Mouse (Mus musculus): ENCODE data around the gene Brf1. TPM values are rescaled to one million over a fixed set of nuclear protein-coding genes. Genes with fewer than 3 reads are reported as not detected.

The Brf1 gene
- 58.6 and 75.9 TPM in 2 replicates for total RNA-seq (2017)

DNA sequence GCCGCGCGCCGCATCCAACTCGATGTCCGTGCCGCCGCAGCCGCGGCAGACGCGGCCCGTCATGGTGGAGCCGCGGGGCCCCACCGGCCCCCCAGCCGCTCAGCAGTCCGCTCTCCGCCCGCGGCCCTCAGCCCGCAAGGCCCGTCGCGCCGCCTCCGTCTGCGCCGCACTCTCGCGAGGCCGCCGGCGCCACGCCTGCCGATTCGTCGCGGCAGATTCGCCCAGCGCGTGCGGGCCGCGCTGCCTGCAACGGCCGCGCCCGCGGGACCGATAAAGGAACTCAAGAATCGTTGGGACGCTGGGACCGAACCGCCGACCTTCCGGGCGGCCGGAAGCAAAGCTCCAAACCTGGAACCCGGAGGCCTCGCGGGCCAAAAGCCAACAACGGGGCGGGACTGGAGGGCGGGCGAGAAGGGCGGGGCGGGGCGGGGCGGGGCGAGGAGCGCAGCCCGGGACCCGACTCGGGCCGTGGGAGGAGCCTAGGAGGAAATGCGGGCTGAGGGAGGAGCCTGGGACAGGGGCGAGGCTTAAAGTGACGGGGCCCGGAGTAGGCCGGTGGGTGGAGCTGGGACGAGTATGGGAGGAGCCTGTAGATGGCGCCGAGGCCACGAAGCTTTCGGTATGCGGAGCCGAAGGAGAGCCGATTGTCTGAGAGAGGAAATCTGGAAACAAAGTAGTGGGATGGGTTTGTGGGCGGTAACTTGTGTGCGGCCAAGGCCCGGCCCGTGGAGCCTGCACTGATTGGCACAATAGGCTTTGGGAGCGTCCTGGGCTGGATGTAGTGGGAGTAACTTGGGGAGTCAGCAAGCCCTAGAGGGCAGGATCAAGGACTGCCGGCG, at the start of gene Brf1:
Gene Brf1, minus strand, starts transcription at position 411 of the 839 bp plus-strand sequence.
- ATAC-seq (replicated peaks in 1 of 2; ENCODE audit: insufficient read depth in 1 of 2, low FRiP score in 2 of 2, low TSS enrichment in 1 of 2, low read depth in 1 of 2, poor library complexity in 2 of 2, severe bottlenecking in 2 of 2), result peak; percentile 94 to 95

DNA sequence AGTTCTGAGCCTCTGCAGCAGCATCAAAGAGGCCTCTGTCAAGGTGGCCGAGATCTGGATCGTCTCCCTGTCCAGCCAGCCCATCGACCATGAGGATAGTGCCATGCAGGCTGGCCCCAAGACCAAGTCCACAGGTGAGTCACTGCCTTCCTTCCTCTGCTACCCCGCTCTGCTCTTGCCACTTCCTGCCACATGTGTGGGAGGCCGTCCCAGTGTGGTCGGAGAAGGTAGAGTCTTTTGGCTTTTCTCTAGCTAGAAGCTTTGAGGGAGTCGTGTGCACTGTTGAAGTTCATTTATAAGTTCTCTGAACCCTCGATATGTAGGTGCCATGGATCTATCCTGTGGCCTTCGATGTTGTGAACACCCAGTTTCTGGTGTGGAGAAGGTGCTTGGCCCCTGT, 49.3 kb upstream of the Brf1 start:
- peak; percentile 47 to 59 for ATAC-seq (replicated peaks in 1 of 2; ENCODE audit: insufficient read depth in 1 of 2, low FRiP score in 2 of 2, low TSS enrichment in 1 of 2, low read depth in 1 of 2, poor library complexity in 2 of 2, severe bottlenecking in 2 of 2)

DNA sequence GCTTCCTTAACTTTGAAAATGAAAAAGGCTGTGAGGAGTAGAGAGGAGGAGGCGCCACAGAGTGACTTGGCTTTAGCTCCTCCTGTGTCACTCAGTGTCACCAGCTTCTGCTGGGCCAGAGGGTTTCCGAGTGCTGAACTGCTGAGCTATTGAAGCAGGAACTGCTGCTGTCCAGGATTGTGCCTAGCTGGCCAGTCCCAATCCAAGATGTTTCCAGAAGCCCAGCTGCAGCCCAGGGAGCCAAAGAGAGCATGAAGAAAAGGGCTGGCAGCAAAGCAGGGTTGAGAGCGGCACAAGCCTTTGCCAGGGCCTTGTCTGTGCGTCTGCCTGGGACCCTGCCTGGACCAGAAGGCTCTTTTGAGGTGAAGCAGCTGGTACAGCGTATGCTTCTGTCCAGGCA, 47.6 kb upstream of the Brf1 start:
- no peak for ATAC-seq (replicated peaks in 1 of 2; ENCODE audit: insufficient read depth in 1 of 2, low FRiP score in 2 of 2, low TSS enrichment in 1 of 2, low read depth in 1 of 2, poor library complexity in 2 of 2, severe bottlenecking in 2 of 2)

DNA sequence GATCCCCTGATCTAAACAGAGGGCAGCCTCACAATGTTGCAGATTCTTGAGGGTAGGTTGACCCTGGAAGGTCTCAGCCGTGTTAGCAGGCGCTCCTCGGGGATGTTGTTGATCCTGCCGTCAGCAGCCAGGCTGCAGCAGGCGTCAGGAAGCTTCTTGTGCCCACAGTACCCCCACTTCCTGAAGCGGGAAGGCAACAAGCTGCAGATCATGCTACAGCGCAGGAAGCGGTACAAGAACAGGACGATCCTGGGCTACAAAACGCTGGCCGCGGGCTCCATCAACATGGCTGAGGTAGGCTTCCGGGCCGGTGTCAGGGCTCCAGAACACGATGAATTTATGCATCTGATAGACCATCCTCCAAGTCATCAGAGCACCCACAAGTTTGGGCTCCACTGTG, 46.4 kb upstream of the Brf1 start:
- ATAC-seq (replicated peaks in 1 of 2; ENCODE audit: insufficient read depth in 1 of 2, low FRiP score in 2 of 2, low TSS enrichment in 1 of 2, low read depth in 1 of 2, poor library complexity in 2 of 2, severe bottlenecking in 2 of 2), result peak; percentile 53 to 57

DNA sequence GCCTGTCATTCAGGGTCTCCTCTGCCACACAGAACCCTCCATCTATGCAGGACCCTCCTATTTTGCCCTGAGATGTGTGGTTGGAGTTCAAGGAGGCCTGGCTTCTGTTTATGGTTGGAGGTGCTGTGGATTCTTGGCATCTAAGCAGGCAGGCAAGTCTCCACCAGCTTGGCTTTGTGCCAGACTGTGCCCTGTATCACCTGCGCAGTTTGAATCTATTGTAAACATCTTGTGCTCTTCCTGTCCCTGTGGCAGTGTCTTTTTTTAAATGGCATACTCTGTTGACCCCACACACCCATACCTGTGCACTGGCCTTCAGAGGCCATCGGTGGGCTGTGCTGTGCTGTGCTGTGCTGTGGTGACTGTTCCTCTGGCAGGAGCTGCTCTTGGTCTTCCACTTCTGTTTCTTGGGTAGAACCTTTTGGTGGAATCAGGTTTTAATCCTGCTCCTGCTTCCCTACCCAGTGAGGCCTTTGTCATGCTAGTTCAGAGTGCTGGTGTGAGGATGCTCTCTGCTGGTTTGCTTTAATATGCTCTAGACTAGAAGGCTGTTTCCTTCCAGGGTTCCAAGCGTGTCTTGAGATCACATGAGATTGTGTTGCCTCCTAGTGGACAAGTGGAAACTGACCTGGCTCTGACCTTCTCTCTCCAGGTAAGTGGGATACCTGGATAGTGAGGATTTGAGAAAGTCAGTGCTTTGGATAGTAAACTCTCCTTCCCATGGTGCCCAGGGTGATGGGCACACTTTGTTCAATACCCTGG, 44.6 kb upstream of the Brf1 start:
- no peak for ATAC-seq (replicated peaks in 1 of 2; ENCODE audit: insufficient read depth in 1 of 2, low FRiP score in 2 of 2, low TSS enrichment in 1 of 2, low read depth in 1 of 2, poor library complexity in 2 of 2, severe bottlenecking in 2 of 2)

DNA sequence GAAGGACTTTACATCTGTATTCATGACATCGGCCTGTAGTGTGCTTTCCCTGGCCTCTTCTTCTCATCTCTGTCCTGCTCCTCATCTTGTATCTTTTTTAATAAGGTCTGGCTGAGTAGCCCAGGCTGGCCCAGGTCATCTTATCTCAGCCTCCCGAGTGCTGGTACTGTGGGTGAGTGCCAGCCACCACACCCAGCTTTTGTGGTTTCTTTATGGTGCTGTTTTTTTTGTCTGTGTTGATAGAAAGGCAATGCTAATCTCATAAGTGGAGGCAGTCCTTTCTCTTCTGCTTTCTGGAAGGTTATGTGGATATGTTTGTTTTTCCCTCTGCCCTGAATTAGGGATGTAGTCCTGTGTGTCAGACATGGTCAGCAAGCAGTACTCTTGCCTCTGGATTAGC, 42.0 kb upstream of the Brf1 start:
- ATAC-seq (replicated peaks in 1 of 2; ENCODE audit: insufficient read depth in 1 of 2, low FRiP score in 2 of 2, low TSS enrichment in 1 of 2, low read depth in 1 of 2, poor library complexity in 2 of 2, severe bottlenecking in 2 of 2), result peak in 1 of 2 experiments; percentile 22; a peak in 1 of 4 replicates

DNA sequence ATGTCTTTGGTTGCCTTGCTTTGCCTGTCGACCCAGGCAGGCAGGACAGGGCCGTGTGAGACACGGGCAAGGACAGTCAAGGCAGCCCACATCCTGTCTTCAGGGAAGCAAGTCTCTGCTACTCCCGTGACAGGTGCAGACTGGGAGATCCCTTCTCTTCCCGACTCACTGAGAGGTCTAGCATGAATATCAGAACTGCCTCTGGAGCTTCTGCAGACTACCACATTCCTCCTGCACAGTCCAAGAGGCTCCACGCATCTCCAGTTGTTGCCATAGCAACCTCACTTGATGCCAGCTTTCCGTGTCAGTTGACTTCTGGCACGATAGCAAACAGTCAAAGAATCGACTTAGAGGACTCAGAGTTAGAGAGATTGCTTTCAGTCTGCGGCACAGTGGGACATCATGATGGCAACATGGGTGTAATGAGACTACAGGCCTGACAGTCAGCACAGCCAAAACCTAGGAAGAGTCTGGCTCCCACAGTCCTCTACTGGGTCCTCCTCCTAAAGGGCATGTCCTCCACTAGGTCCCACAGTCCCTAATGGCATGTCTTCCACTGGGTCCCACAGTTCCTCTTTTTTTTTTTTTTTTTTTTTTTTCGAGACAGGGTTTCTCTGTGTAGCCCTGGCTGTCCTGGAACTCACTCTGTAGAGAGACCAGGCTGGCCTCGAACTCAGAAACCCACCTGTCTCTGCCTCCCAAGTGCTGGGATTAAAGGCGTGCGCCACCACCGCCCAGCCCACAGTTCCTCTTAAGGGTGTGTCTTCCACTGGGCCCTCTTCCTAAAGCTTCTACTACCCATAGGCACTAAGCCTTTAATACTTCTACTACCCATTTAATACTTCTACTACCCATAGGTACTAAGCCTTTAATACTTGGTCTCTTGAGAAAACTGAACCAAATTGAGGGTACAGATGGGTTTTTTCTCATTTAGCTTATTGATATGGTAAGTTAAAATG, 41.3 kb upstream of the Brf1 start:
- no peak; a peak in 1 of 4 replicates for ATAC-seq (replicated peaks in 1 of 2; ENCODE audit: insufficient read depth in 1 of 2, low FRiP score in 2 of 2, low TSS enrichment in 1 of 2, low read depth in 1 of 2, poor library complexity in 2 of 2, severe bottlenecking in 2 of 2)

DNA sequence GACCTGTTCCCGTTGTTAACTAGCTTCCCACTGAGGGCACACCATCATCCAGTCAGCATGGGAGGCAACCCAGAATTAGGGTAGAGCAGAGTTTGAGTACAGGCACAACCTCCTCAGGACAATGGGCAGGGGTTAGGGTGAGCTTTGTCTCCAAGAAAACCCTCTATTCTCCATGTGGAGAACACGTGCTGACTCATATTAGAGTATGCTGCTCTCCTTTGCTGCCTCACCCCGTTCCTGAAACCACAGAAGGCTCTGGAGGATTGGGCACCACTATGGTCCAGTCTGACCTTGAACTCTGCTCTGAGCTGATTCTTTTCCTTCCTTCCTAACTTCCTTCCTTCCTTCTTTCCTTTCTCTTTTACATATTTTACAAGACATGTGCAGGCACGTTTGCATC, 37.9 kb upstream of the Brf1 start:
- ATAC-seq (replicated peaks in 1 of 2; ENCODE audit: insufficient read depth in 1 of 2, low FRiP score in 2 of 2, low TSS enrichment in 1 of 2, low read depth in 1 of 2, poor library complexity in 2 of 2, severe bottlenecking in 2 of 2), result no peak

DNA sequence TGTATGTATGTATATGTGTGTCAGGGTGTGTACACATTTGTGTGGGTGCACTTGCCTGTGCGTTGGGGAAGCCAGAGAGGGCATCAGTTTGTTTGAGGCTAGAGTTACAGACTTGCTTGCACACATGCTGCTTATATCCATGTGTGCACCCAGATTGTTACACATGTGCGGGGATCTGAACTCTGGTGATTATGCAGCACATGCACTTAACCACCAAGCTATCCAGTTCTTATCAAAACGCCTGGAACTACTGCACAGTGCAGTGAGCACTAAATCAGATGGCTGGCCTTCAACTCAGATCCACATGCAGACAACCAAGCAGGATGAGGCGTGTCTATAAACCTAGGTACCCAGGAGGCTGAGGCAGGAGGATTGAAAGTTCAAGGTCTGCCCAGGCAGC, 36.5 kb upstream of the Brf1 start:
- no peak for ATAC-seq (replicated peaks in 1 of 2; ENCODE audit: insufficient read depth in 1 of 2, low FRiP score in 2 of 2, low TSS enrichment in 1 of 2, low read depth in 1 of 2, poor library complexity in 2 of 2, severe bottlenecking in 2 of 2)

DNA sequence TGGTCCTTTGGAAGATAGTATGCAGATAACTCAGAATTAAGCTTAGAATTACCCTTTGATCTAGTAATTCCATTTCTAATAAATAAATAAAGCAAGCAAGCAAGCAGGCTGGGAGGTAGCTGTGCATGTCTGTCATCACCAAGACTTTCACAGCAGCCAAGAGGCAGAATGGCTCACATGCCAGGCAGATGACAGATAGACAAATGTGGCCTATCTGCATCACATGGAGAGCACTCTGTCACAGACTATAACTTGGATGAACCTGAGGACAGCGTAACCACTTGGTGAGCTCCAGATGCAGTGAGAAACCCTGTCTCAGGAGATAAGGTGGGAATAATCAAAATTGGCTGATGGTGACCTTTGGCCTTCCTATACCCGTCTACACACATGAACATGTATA, 34.6 kb upstream of the Brf1 start:
- ATAC-seq (replicated peaks in 1 of 2; ENCODE audit: insufficient read depth in 1 of 2, low FRiP score in 2 of 2, low TSS enrichment in 1 of 2, low read depth in 1 of 2, poor library complexity in 2 of 2, severe bottlenecking in 2 of 2), result no peak

DNA sequence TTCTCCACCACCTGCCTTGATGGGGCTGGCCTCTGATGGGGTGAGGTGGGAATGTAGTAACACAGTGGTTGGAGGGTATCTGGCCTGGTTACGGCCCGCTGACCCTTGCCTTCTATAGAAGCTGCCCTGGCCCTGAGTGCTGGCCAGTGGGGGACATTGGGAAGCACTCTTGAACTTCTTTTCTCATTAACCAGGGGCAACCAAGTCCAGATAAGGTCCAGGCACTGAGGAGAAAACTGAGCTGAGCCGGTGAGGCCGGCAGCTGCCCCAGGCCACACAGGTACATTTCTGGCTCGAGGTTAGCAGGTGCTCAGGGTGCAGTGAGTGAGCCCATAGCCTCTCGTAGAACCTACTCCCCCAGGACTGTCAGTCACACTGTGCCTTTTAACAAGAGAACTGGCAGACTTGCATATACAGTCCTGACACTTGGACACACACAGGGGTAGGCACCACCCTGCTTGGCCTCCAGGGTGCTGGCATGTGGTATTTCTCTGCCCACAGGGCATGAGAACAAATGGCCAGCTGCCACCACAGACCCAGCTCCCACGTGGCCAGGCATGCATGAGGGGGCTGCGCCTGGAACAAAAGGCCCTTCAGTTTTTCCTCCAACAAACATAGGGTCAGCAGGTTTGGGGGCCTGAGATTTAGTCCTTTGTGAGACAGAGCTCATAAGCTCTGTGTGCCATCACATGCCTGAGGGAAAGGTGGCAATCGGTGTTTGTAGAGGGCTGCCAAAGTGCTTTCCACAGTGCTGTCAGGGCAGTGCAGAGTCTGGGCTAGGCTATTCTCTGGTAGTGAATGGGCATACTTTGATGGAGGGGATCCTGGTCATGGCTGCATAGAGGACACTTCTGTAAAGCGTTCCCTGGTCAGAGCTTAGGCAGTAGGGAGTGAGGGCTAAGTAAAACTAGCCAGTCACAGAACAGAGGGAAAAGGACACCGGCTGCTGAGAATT, 32.1 kb upstream of the Brf1 start:
- ATAC-seq (replicated peaks in 1 of 2; ENCODE audit: insufficient read depth in 1 of 2, low FRiP score in 2 of 2, low TSS enrichment in 1 of 2, low read depth in 1 of 2, poor library complexity in 2 of 2, severe bottlenecking in 2 of 2), result no peak

DNA sequence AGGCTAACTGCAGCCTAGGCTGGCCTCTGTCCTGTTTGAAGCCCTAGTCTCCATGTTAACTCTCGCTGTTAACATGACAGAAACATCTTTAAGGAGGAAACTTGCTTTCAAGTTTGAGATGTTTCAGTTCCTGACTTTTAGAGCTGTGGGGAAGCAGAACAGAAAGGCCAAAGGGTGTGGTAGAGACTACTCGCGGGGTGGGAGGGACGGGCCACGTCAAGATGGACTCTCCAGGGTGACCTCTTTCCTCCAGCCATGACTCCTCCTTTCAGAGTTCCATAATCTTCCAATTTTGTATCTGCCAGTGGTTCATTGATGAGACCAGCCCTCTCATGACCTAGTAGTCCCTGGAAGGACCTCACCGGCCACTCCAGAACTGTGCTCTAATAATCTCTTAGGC, 30.9 kb upstream of the Brf1 start:
- no peak for ATAC-seq (replicated peaks in 1 of 2; ENCODE audit: insufficient read depth in 1 of 2, low FRiP score in 2 of 2, low TSS enrichment in 1 of 2, low read depth in 1 of 2, poor library complexity in 2 of 2, severe bottlenecking in 2 of 2)

DNA sequence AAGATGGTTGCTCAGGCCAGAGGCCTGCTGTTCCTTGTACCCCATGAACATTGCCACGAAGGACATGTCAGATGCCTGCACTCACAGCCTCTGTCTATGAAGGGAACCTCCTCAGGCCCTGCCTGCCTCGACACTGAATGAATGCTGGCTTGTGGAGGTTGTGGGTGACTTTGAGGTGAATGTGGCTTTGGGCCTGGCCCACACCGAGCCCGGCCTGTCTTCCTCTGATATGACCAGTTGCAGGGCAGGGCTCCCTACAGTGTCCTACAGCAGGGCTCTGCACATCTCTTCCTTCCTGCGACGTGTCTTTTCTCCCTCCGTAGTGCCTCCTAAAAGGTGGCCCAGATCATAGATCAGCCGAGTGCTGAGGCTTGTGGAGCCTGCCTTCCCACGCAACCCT, 30.5 kb upstream of the Brf1 start:
- ATAC-seq (replicated peaks in 1 of 2; ENCODE audit: insufficient read depth in 1 of 2, low FRiP score in 2 of 2, low TSS enrichment in 1 of 2, low read depth in 1 of 2, poor library complexity in 2 of 2, severe bottlenecking in 2 of 2), result peak; percentile 22 to 24; a peak in 3 of 4 replicates

DNA sequence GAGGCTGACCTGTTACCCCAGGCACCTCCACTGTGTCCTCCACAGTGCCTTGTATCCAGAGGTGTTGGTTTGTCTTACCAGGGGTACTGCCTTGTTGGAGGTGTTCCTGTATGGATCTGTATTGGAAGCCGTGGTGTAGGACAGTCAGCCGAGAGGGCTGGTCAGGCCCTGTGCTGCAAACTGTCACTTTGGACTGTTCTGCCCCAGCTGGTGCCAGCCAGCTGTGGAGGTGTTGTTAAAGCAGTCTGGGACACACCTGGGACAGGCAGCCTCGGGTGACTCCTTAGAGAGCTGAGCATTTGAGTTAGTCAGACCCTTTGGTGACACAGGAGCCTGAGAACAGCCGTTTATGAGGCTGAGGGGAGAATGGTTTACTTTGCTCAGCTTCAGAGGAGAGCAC, 29.5 kb upstream of the Brf1 start:
- no peak for ATAC-seq (replicated peaks in 1 of 2; ENCODE audit: insufficient read depth in 1 of 2, low FRiP score in 2 of 2, low TSS enrichment in 1 of 2, low read depth in 1 of 2, poor library complexity in 2 of 2, severe bottlenecking in 2 of 2)

DNA sequence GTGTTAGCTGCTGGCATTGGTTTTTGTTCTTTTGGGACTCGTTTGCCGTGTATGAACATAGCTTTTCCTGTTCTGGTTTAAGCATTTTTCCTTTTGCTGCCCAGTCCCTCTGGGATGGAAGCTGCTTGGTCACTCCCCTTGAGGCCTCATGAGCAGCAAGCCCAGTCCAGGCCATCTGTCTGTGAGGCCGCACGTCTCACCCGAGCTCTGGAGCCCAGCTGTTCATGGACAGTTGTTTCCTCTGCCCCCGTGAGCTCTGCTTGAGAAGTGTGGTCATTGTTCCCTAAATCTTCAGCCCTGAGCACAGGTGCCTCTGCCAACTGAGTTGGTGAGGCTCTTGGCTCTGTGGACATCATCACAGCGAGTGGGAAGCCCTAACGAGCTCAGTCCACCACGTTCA, 28.4 kb upstream of the Brf1 start:
- ATAC-seq (replicated peaks in 1 of 2; ENCODE audit: insufficient read depth in 1 of 2, low FRiP score in 2 of 2, low TSS enrichment in 1 of 2, low read depth in 1 of 2, poor library complexity in 2 of 2, severe bottlenecking in 2 of 2), result no peak

DNA sequence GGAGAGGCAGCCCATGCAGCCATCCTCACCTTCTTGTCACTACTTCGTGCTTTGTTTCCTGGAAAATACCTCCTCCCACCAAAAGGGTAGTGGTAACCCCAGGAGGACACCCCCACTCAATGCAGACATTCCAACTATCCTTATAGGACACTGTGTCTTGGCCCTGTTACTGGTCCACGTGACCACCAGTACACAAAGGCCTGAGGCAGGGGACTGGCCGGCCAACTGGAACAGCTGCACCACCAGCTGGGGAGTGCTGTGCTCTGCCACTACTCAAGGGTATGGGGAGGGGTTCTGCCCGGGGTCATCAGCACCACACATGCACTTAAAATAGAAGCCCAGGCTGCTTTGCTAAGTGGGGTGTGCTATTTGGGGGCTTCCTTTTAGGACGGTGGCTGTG, 27.6 kb upstream of the Brf1 start:
- no peak for ATAC-seq (replicated peaks in 1 of 2; ENCODE audit: insufficient read depth in 1 of 2, low FRiP score in 2 of 2, low TSS enrichment in 1 of 2, low read depth in 1 of 2, poor library complexity in 2 of 2, severe bottlenecking in 2 of 2)

DNA sequence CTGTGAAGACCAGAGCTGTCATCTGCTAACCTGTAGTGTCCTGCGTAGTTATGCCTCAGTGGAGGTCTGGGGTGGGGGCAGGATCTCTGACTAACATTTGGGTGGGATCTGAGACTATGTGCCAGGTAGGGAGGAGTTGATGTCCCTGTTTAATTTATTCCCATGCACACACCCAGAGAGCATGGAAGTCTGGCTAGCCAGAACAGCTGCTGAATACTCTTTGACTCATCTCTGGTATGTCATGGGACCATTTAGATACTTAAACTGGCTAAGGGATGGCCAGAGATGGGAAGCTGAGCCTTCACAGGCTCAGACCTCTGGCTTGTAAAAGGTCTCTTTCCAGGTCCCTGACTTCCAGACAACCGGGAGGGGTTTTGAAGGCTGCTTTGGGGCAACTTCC, 27.0 kb upstream of the Brf1 start:
- no peak for ATAC-seq (replicated peaks in 1 of 2; ENCODE audit: insufficient read depth in 1 of 2, low FRiP score in 2 of 2, low TSS enrichment in 1 of 2, low read depth in 1 of 2, poor library complexity in 2 of 2, severe bottlenecking in 2 of 2)

All from hematopoietic stem cell, adult 5-6 weeks (primary cell).